Mouse (Mus musculus) megakaryocyte-erythroid progenitor cell, adult 5-6 weeks (primary cell): ENCODE measurements around the gene Serpina3i. TPM values are rescaled to one million over a fixed set of nuclear protein-coding genes. Genes with fewer than 3 reads are reported as not detected.
"Not testable (repeated sequence)": the region's sequence is repeated elsewhere in the genome, so short reads cannot be mapped to it uniquely, and the experiment has no call there.

Source experiments
- ATAC-seq: replicated peaks from 2 replicates; pipeline ENCODE4 v1.8.0; 2016; ENCODE audit warnings: mild to moderate bottlenecking, inconsistent platforms; ENCODE audit not compliant: severe bottlenecking, poor library complexity, low FRiP score, low TSS enrichment
- total RNA-seq, 2 experiments: library from RNA; stranded (forward) in 1 of 2; stranded (reverse) in 1 of 2; fragments of 200-1000, 215-1000 nt in 1 of 2; fragments of >200 nt in 1 of 2; fragmentation: Nextera tagmentation in 1 of 2; gene quantifications; 2 replicates each; pipeline ENCODE4 v1.2.3; 2014 to 2017

Serpina3i gene
- total RNA-seq (2014; fragmentation: Nextera tagmentation): not detected in 2 replicates
- total RNA-seq (2017): not detected in 2 replicates

GRCm38 (mm10) chr12:104262863-104263262 is at the start of gene Serpina3i:
TSS of gene Serpina3i (plus strand) at chr12:104263122.
- ATAC-seq: no peak

GRCm38 (mm10) chr12:104213689-104214444 is 49.1 kb upstream of the Serpina3i start:
- ATAC-seq: no peak

DNA sequence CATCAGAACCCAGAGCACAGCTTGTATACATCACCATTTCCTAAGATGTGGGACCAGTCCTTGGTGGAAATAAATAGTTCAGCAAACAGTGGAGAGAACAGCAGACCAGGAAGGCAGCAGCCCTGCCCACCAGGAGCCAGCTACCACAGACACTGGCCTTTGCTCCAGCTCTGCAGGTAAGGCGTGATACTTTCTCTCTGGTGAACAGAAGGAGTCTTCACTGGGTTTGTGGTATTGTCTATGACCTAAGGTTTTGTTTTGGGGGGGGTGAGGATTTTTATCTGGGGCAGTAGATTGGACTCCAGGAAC is 48.5 kb upstream of the Serpina3i start, which contains the start of gene Serpina3f:
TSS of gene Serpina3f (plus strand) at position 100 of the 309 bp plus-strand sequence.
- no peak for ATAC-seq

GRCm38 (mm10) chr12:104215249-104215648 is 47.7 kb upstream of the Serpina3i start:
- ATAC-seq: no peak

DNA sequence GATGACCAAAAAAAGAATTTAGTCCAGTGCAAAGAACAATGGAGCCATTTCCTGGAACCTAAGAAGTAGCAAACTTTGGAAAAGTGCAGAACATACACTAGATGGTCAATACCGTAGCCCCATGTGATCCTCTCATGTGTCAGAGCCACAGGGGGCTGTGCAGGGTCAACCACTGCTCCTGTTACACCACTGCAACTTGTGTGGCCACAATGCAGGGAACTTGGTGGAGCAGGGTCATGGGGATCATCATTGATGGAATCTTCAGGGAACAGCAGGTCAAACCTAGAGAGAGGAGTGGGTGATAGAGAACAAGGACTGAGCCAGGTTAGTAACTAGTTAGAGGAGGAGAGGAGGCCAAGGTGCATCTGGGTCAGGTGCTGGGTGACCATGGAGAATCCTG is 41.3 kb upstream of the Serpina3i start:
- ATAC-seq: no peak

DNA sequence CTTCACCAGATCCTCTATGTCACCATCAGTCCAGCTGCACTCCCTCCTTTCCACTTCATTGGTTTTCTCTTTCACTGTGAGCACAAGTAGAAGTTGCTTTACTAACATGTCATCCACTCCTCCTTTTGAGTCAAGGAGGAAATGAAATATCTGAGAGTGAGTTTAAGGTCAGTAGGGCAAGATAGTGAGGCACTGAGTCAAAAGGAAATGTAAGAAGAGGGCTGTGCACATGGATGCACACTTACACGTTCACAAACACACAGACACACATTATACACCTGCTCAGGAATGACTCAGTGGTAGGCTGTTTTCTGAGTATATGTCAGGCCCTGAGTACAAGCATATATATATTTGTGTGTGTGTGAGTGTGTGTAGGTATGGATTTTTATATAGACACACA is 39.2 kb upstream of the Serpina3i start:
- no peak for ATAC-seq

GRCm38 (mm10) chr12:104224598-104225300 is 38.2 kb upstream of the Serpina3i start:
- no peak for ATAC-seq

DNA sequence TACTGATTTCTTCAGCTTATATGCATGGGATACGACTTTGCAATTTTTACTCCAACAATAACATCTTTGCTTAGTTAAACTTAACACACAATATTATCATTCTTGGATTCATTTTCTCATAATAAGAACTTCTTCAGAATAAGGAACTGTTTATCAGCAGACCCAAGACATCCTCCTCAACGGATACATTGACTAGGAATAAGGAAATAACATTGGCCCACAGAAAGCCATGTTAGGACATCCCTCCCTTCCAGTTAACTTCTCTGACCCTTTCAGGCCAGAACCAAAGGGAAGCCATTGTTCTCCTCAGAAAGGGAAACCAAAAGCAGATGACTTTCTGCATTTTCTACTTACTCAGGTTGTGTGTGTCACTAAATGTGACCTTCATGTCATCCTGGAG is 32.2 kb upstream of the Serpina3i start:
- no peak for ATAC-seq

GRCm38 (mm10) chr12:104235915-104236314 is 27.0 kb upstream of the Serpina3i start, which contains the start of gene Serpina3g:
TSS of gene Serpina3g (plus strand) at chr12:104236245.
- 0 out of 2 replicates have a peak, but pooled peaks have one; percentile 33 for ATAC-seq

- not testable (repeated sequence) for ATAC-seq
Measured at GRCm38 (mm10) chr12:104238048-104238447, 24.9 kb upstream of the Serpina3i start.

GRCm38 (mm10) chr12:104243307-104243706 is 19.6 kb upstream of the Serpina3i start:
- no peak for ATAC-seq

GRCm38 (mm10) chr12:104245092-104245491 is 17.8 kb upstream of the Serpina3i start:
- no peak for ATAC-seq

GRCm38 (mm10) chr12:104245595-104245994 is 17.3 kb upstream of the Serpina3i start:
- no peak for ATAC-seq

DNA sequence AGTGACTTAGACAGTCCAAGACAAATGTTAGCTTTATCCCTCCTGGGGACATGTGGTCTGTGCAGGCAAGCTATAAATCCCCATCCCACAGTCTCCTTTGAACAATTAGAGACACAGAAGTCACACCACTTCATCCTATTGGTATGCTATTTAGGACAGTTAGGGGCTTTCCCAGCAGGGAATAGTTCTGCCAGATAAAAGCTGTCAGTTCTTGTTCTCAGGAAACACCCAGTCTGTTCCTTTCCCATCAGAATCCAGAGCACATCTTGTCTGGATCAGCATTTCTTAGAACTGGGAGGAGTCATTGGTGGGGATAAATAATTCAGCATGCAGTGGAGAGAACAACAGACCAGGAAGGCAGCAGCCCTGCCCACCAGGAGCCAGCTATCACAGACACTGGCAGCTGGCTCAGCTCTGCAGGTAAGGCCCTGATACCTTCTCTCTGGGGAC is 15.3 kb upstream of the Serpina3i start:
- ATAC-seq: no peak

DNA sequence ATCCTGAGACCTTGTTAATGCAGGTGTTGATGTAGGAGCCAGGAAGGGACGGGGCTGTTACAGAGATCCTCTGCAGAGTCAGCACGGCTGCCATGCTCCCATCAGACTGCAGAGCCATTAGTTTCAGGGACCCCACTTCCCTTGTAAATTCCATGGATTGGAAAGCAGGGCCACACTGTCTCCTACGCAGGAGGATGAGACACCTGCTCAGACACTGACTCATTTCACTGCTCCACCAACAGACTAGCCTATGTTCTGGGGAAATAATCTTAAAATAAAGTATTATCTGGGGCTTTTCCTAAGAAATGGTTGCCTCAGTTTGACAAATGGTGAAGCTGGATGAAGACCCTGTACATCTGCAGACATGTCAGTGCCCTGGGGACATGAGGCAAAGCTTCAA is 14.7 kb upstream of the Serpina3i start:
- ATAC-seq: no peak

DNA sequence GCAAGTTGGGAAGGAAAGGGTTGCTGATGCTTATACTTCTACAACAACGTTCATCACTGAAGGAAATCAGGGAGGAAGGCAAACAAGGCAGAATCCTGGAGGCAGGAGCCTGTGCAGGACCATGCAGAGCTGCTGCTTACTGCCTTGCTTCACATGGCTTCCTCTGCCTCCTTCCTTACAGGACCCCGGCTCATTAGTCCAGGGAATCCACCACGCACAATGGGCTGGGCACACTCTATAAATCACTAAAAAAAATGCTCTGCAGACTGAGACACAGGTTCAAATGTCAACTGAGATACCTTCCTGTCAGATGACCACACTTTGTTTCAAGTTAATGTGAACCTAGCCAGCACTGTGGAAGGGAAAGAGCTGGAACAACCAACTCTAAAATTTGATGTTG is 1.9 kb upstream of the Serpina3i start:
- ATAC-seq: no peak

DNA sequence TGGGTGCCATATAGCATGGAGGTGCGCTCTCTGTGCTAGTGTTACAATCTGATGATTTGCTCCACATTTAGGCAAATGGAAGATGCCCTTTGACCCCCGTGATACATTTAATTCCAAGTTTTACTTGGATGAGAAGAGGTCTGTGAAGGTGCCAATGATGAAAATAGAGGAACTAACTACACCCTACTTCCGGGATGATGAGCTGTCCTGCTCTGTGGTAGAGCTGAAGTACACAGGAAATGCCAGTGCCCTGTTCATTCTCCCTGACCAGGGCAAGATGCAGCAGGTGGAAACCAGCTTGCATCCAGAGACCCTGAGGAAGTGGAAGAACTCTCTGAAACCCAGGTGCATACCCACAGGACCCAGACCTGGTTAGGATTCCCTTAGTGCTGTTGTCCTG is 3.5 kb downstream of the Serpina3i start:
- ATAC-seq: no peak

DNA sequence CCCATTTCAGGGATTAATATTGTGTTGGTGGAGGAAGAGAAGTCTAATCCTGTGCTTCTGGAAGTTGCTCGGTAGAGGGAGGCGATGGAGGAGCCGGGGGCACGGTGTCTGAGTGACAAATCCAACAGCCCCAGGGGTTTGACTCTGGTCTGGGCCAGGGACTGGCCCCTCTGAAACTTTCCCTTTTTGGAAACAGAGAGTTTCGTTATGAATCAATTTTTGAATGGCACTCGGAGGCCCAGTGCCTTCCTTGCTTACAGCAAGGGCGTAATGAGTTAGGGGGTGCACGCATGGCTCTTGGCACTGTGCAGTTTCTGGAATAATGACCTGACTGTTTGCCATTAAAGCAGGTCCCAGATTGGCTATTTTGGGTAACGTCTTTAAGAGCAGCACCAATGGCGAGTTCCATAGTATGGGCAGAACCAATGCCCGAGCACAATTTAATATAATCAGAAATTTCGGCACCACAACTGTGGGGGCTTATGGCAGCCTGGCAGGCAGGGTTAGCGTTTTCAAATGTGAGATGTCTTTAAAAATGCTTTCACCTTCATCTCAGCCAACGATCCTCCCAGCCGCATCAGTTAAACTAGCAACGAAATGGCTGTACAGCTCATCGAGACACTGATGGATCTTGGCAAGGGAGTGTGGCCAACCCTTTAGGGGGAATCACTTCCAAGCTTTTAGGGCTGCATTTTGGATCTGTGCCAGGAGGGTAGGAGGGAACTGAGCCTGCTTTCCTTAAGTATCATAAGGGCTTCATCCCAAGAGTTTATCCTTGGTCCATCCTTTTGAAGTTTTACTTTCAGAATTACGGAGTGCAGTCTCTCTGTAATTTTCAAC is 15.5 kb downstream of the Serpina3i start:
- no peak for ATAC-seq

GRCm38 (mm10) chr12:104279056-104279435 is 16.1 kb downstream of the Serpina3i start:
- ATAC-seq: no peak

GRCm38 (mm10) chr12:104283380-104283779 is 20.5 kb downstream of the Serpina3i start:
- ATAC-seq: no peak
